Mouse (Mus musculus) liver, embryonic 18 days (tissue): Measurements from ENCODE around the gene C6. TPM values are rescaled to one million over a fixed set of nuclear protein-coding genes. Genes with fewer than 3 reads are reported as not detected.

Source experiments
- polyA plus RNA-seq: library from polyadenylated mRNA; depleted of rRNA; stranded (reverse); fragments of >200 nt; gene quantifications from 2 replicates; pipeline ENCODE4 v1.2.3, GENCODE M21; 2012; rRNA removed

Gene C6
- 3.6 and 3.9 TPM in 2 replicates for polyA plus RNA-seq

DNA sequence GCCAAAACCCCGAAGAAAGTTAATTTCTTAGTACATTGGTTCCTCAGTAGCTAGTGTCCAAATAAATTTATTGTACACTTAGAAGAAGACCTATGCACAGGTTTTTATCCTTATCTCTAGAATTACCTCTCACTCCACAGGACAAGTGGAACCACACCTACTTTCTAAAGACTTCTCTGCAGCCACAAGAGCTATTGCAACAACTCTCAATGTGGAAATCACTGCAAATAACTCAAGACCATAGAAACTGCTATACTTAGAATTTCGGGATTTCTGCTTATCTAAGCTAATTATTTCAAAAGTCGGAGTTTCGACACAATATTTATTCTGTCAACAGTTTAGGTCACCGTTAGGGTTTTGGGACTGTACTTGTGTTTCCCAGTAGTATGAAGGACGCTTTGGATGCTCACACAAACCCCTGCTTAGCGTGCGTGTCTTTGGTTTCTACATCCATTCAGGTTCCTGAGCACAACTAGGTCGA is at the start of gene C6:
Gene C6 (plus strand): TSS at position 346 of the 481 bp plus-strand sequence.

Other genes with a start within 250 kb of the C6 start
- gene Mroh2b, start 171.6 kb downstream of the C6 start, polyA plus RNA-seq: not detected in 2 replicates